Mouse (Mus musculus) macrophage (primary cell): ENCODE data around the gene Glis3. TPM values are rescaled to one million over a fixed set of nuclear protein-coding genes. Genes with fewer than 3 reads are reported as not detected.

Experiments used
- H3K27ac ChIP-seq: fragments of 350-480 bp; formaldehyde crosslinking; 2 replicates; pipeline ENCODE4 v1.9.0; 2021
- H3K36me3 ChIP-seq: fragments of 350-480 bp; formaldehyde crosslinking; 2 replicates; pipeline ENCODE4 v1.9.0; 2021; ENCODE audit errors: inconsistent target
- H3K4me3 ChIP-seq: fragments of 350-480 bp; formaldehyde crosslinking; 2 replicates; pipeline ENCODE4 v1.9.0; 2021; ENCODE audit errors: inconsistent target
- H3K79me2 ChIP-seq: fragments of 350-480 bp; formaldehyde crosslinking; 2 replicates; pipeline ENCODE4 v1.9.0; 2021; ENCODE audit errors: inconsistent target
- WGBS: methylation state at CpG from one replicate; pipeline ENCODE4 v1.1.7; 2026; ENCODE audit warnings: inconsistent platforms; ENCODE audit not compliant: missing documents; 5-methylcytosine and 5-hydroxymethylcytosine counted together
- polyA plus RNA-seq: library from polyadenylated mRNA; stranded (reverse); fragments of 250-400 nt; gene quantifications from 3 replicates; pipeline ENCODE4 v1.2.4, GENCODE M21; 2018; ENCODE audit warnings: inconsistent platforms

Glis3 gene
- polyA plus RNA-seq, 1 experiment from 2014 or later, result 2.5 TPM

- Histone ChIP-seq H3K36me3 (no peaks in the 10 kb centered on the region), H3K4me3 (no peak overlapping the region), H3K79me2 (no peaks in the 10 kb centered on the region), H3K27ac (no peak overlapping the region)
- WGBS, result 98% methylated on average over 4 of the region's 4 CpGs
Measured at GRCm38 (mm10) chr19:28211630-28212029, 468.2 kb downstream of the Glis3 start.

Other genes starting within 250 kb of the Glis3 start
- gene Slc1a1, start 155.0 kb upstream of the Glis3 start, polyA plus RNA-seq, result not detected in 3 replicates